ENCODE assay signal across 18 mouse cellular contexts in genomic region chr13:30755998-30756639, GRCm38 (mm10). TPM values are rescaled to one million over a fixed set of nuclear protein-coding genes. Genes with fewer than 3 reads are reported as not detected.
"Had no signal": no experiment of that assay in that cellular context is flagged by ENCODE, and none has a peak within 500 bp of the region (broad histone marks: within the 10 kb centered on the region; RNA-seq: fewer than 3 reads in every experiment).

No protein-coding gene starts in this region.

- ATAC-seq: liver, embryonic 12.5 days had no signal

- H3K4me1 ChIP-seq: limb, embryonic 13.5 days; liver, embryonic 12.5 days; liver, embryonic 15.5 days; lung, embryonic 15.5 days; neural tube, embryonic 12.5 days had no signal

- H3K4me2 ChIP-seq: limb, embryonic 13.5 days; liver, embryonic 12.5 days; liver, embryonic 15.5 days; lung, embryonic 15.5 days; midbrain, embryonic 11.5 days; neural tube, embryonic 12.5 days had no signal

- DNase-seq: kidney, adult 2 months; kidney, postnatal 25 days; layer of hippocampus, adult 9-11 months; liver; lung, adult 18-20 months; lung, postnatal 10 days; lung, postnatal 4 days; midbrain, embryonic 14.5 days; thymus, postnatal 36 days had no signal

- H3K36me3 ChIP-seq: limb, embryonic 10.5 days; limb, embryonic 13.5 days; liver, embryonic 12.5 days; liver, embryonic 15.5 days; lung, embryonic 15.5 days; neural tube, embryonic 12.5 days had no signal

- H3K4me3 ChIP-seq: layer of hippocampus, adult 2 months; limb, embryonic 10.5 days; limb, embryonic 13.5 days; liver, embryonic 12.5 days; liver, embryonic 15.5 days; lung, embryonic 15.5 days; neural tube, embryonic 12.5 days had no signal

- H3K9me3 ChIP-seq: limb, embryonic 10.5 days; limb, embryonic 13.5 days; liver, embryonic 12.5 days; liver, embryonic 15.5 days; lung, embryonic 15.5 days; neural tube, embryonic 12.5 days had no signal

- H3K27ac ChIP-seq: kidney, postnatal 0 days; layer of hippocampus, adult 2 months; limb, embryonic 10.5 days; limb, embryonic 13.5 days; liver, embryonic 12.5 days; liver, embryonic 15.5 days; lung, embryonic 15.5 days; neural tube, embryonic 12.5 days had no signal

- H3K9ac ChIP-seq: limb, embryonic 13.5 days; liver, embryonic 12.5 days; liver, embryonic 15.5 days; lung, embryonic 15.5 days; neural tube, embryonic 12.5 days had no signal

RNA-seq across cellular contexts. Expression of gene Irf4, which starts 7.1 kb away (rescaled TPM):
- polyA plus RNA-seq: limb, embryonic 10.5 days; liver, embryonic 12.5 days had no signal
